Mouse (Mus musculus) liver, adult 2 months (tissue): Measurements from ENCODE around the gene P2rx5. TPM values are rescaled to one million over a fixed set of nuclear protein-coding genes. Genes with fewer than 3 reads are reported as not detected.

Experiments used
- DNase-seq: peaks from one replicate; pipeline ENCODE4 v3.0.0-alpha.2; 2011; ENCODE audit warnings: low read depth, low spot score; ENCODE audit errors: extremely low read depth
- H3K27ac ChIP-seq: fragments of 200-500 bp; replicated peaks from 2 replicates; pipeline ENCODE4 v1.5.1; 2012; ENCODE audit warnings: low read depth, mild to moderate bottlenecking, control low read depth, inconsistent platforms, low read length; ENCODE audit not compliant: insufficient read depth
- H3K27me3 ChIP-seq: fragments of 200-500 bp; 2 replicates; pipeline ENCODE4 v1.6.1; 2012; ENCODE audit warnings: mild to moderate bottlenecking, moderate library complexity, low read length, inconsistent platforms; ENCODE audit not compliant: control insufficient read depth, insufficient read depth
- H3K36me3 ChIP-seq: fragments of 200-500 bp; 2 replicates; pipeline ENCODE4 v1.6.1; 2012; ENCODE audit warnings: low read length, inconsistent platforms; ENCODE audit not compliant: control insufficient read depth, insufficient read depth
- H3K4me1 ChIP-seq: fragments of 200-500 bp; 2 replicates; pipeline ENCODE4 v1.6.1; 2011; ENCODE audit warnings: low read length; ENCODE audit not compliant: control insufficient read depth, insufficient read depth
- H3K4me3 ChIP-seq: fragments of 200-500 bp; 2 replicates; pipeline ENCODE4 v1.5.1; 2011; ENCODE audit warnings: low read depth, mild to moderate bottlenecking, control low read depth, low read length, moderate library complexity; ENCODE audit not compliant: insufficient read depth
- H3K79me2 ChIP-seq: fragments of 200-500 bp; 2 replicates; pipeline ENCODE4 v1.6.1; 2012; ENCODE audit warnings: inconsistent platforms, mild to moderate bottlenecking, low read length, moderate library complexity; ENCODE audit not compliant: control insufficient read depth, insufficient read depth
- H3K9ac ChIP-seq: fragments of 200-500 bp; 2 replicates; pipeline ENCODE4 v1.6.1; 2012; ENCODE audit warnings: low read depth, mild to moderate bottlenecking, control low read depth, inconsistent platforms, low read length
- CTCF ChIP-seq: fragments of 200-500 bp; IDR thresholded peaks from 2 replicates; pipeline ENCODE4 v1.5.1; 2011; ENCODE audit warnings: low read depth, low read length, control low read depth
- POLR2A ChIP-seq: fragments of 200-500 bp; IDR thresholded peaks from 2 replicates; pipeline ENCODE4 v1.6.1; 2011; ENCODE audit warnings: low read length, control low read depth; ENCODE audit not compliant: insufficient read depth; ENCODE audit errors: extremely low read depth
- WGBS: fragments of 180-500 bp; shearing (Covaris S2); methylation state at CpG from one replicate; pipeline ENCODE4 v1.1.7; 2018; 5-methylcytosine and 5-hydroxymethylcytosine counted together
- polyA plus RNA-seq: library from polyadenylated mRNA; depleted of rRNA; stranded (reverse); fragments of >200 nt; gene quantifications from 2 replicates; pipeline ENCODE4 v1.2.3, GENCODE M21; 2012
- total RNA-seq: library from RNA; depleted of rRNA; stranded (reverse); fragments of >200 nt; gene quantifications from 2 replicates; pipeline ENCODE4 v1.2.3, GENCODE M21; 2014

Gene P2rx5
- total and polyA plus RNA-seq, 2 experiments: 0.06 to 0.09 TPM

DNA sequence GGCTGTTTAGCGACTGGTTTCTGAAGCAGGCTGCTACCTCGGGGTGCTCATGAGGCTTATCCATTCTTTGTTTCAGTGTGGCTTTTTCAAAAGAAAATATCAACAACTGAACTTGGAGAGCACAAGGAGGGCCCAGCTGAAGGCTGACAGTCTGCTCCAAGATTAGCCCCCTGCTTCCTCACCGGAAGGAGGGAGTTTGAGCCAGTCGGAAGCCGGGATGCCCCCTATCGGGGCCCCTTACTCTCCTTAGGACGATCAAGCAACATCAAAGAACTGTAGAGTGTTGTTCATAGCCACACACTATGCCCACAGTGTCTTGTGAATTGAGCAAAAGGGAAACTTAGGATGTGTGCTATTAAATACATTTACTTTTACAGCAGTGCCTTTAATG lies 13.3 kb upstream of the P2rx5 start:
- Histone ChIP-seq H3K4me1 (no peaks in the 10 kb centered on the region), H3K79me2 (no peaks in the 10 kb centered on the region), H3K9ac (no peak overlapping the region), H3K27me3 (no peaks in the 10 kb centered on the region), H3K36me3 (no peaks in the 10 kb centered on the region), H3K4me3 (no peak overlapping the region), H3K27ac (no peak overlapping the region)
- 81% methylated on average over 7 of the region's 7 CpGs for WGBS
- no peak for DNase-seq
- TF ChIP-seq POLR2A (no peak), CTCF (no peak)

DNA sequence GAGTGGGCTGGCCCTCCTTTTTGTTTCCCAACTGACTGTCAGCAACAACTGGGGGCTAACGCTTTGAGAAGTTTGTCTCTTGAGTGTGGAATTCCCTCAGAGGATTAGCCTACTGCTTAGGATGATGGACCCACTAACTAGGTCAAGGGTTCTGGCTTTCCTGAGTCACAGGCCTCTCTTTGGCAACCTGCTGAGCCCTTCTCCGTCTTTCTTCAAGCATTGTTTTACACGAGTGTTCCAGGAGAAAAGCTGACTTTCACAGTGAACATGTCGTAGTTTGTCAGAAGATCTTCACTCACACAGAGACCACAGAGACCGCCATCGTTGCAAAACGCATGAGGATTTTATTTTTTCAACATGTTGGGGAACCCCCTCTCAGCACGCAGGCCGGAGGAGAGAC lies 12.0 kb upstream of the P2rx5 start:
- no peak overlapping the region for H3K27ac ChIP-seq
- no peaks in the 10 kb centered on the region for H3K4me1 ChIP-seq
- TF ChIP-seq CTCF: no peak
- TF ChIP-seq POLR2A: no peak
- no peak overlapping the region for H3K9ac ChIP-seq
- H3K36me3 ChIP-seq: no peaks in the 10 kb centered on the region
- H3K79me2 ChIP-seq: no peaks in the 10 kb centered on the region
- WGBS: 87% methylated on average over 9 of the region's 9 CpGs
- H3K27me3 ChIP-seq: no peaks in the 10 kb centered on the region
- H3K4me3 ChIP-seq: no peak overlapping the region
- DNase-seq: no peak

DNA sequence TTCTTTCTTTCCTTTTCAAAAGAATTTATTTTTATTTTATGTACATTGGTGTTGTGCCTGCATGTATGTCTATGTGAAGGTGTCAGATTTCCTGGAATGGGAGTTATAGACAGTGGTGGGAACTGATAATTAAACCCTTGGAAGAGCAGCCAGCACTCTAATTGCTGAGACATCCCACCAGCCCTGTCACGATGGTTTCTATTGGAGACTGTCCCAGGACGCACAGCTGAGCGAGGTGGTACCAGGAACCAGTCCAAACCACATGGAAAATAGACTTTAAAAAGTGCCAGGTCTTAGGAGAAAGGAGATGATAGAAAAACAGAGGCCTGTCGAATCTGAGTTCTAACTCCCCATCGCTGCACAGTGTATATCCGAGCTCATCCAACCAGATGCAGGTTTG lies 5.2 kb upstream of the P2rx5 start:
- Histone ChIP-seq H3K27ac (no peak overlapping the region), H3K4me1 (no peaks in the 10 kb centered on the region), H3K9ac (no peak overlapping the region), H3K4me3 (no peak overlapping the region), H3K79me2 (no peaks in the 10 kb centered on the region), H3K27me3 (no peaks in the 10 kb centered on the region), H3K36me3 (no peaks in the 10 kb centered on the region)
- no peak for DNase-seq
- 75% methylated on average over 6 of the region's 6 CpGs for WGBS
- TF ChIP-seq POLR2A: no peak
- TF ChIP-seq CTCF: no peak

DNA sequence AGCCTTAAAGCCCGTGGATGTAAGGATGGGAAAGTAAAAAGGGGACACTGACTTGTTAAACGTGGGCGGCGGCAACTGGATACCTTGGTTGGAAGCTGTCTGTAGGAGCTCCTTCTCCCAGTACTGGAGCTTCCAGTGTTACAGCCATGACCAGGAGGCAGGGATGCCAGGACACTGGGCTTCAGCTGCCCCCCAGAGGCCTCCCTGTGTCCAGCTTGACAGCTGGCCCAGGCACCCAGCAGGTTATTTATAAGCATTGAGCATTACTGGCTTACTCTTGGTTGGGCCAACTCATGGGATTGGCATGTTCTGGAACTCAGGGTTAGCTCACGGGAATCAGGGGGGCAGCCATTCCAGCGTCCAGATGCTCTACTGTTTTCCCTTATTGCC lies 585 bp downstream of the P2rx5 start:
- Histone ChIP-seq H3K9ac (peak overlapping the region; percentile 32; the same call in 1 of the 2 replicates), H3K36me3 (no peaks in the 10 kb centered on the region), H3K79me2 (no peaks in the 10 kb centered on the region), H3K27ac (no peak overlapping the region), H3K4me1 (peaks cover 3% of the 10 kb centered on the region; the same call in 1 of the 2 replicates), H3K27me3 (no peaks in the 10 kb centered on the region), H3K4me3 (no peak overlapping the region)
- WGBS: 39% methylated on average over 6 of the region's 6 CpGs
- no peak for TF ChIP-seq CTCF
- no peak for TF ChIP-seq POLR2A
- DNase-seq: no peak

DNA sequence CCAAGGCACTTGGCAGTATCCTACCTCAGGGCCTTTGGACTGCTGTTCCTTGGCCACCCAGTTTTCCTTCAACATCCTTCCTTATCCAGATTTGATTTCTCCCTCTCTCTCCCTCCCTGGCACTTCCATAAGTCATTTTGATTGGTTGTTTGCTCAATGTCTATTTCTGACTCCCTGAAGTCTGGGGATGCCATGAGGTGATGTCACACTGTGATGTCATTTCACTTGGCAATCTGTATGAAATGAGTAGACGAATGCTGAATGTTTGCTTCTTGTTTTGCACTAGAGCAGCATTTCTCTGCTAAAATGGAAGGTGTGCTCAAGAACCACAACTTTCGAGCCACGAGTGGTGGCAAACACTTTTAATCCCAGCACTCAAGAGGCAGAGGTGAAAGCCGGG lies 1.4 kb downstream of the P2rx5 start:
- no peak overlapping the region for H3K9ac ChIP-seq
- DNase-seq: no peak
- WGBS: 85% methylated on average over 4 of the region's 4 CpGs
- H3K79me2 ChIP-seq: no peaks in the 10 kb centered on the region
- H3K4me1 ChIP-seq: peaks cover 3% of the 10 kb centered on the region; the same call in 1 of the 2 replicates
- H3K27me3 ChIP-seq: no peaks in the 10 kb centered on the region
- TF ChIP-seq CTCF (no peak), POLR2A (no peak)
- H3K36me3 ChIP-seq: no peaks in the 10 kb centered on the region
- no peak overlapping the region for H3K4me3 ChIP-seq
- no peak overlapping the region for H3K27ac ChIP-seq

DNA sequence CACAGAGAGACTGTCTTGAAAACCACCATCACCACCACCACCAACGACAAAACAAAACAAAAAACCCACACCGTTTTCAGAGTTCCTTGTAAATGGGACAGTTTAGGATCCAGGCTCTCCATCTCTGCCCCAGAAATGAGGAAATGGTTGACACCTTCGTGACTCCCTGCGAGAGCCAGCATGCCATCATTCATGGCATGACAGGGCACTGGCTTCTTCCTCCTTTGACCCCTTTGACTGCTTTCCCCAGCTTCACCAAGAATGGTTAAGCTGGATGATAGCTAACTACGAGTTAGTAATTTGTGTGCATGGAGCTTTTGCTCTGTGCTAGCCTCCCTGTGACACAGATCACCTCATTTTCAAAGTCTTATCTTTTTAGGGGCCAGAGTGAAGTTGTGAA lies 2.1 kb downstream of the P2rx5 start:
- Histone ChIP-seq H3K4me1 (peaks cover 3% of the 10 kb centered on the region; the same call in 1 of the 2 replicates), H3K79me2 (no peaks in the 10 kb centered on the region), H3K27ac (no peak overlapping the region), H3K36me3 (no peaks in the 10 kb centered on the region), H3K27me3 (no peaks in the 10 kb centered on the region), H3K9ac (no peak overlapping the region), H3K4me3 (no peak overlapping the region)
- TF ChIP-seq CTCF (no peak), POLR2A (no peak)
- DNase-seq: no peak
- WGBS: 71% methylated on average over 5 of the region's 5 CpGs
